Mouse (Mus musculus): ENCODE data around the gene Lacc1. TPM values are rescaled to one million over a fixed set of nuclear protein-coding genes. Genes with fewer than 3 reads are reported as not detected.

The Lacc1 gene
- 8.5 and 9.0 TPM in 2 replicates for polyA plus RNA-seq (2015; fragmentation: Nextera tagmentation; extraction: Ambion mirVana)

- Histone ChIP-seq H3K4me1 (no peaks in the 10 kb centered on the region), H3K4me3 (replicated peaks) (peak within 1 kb of the TSS; percentile 68), H3K9me3 (no peaks in the 10 kb centered on the region), H3K4me2 (peak within 1 kb of the TSS; percentile 83), H3K27ac (peak within 1 kb of the TSS; percentile 69; the same call in 1 of the 2 replicates), H3K36me3 (no peaks in the 10 kb centered on the region), H3K27me3 (replicated peaks) (no peaks in the 10 kb centered on the region), H3K9ac (peak within 1 kb of the TSS; percentile 77)
- peak; percentile 70; the same call in 1 of the 2 replicates for ATAC-seq (ENCODE audit: insufficient read depth, low FRiP score, low read depth)
- WGBS = 1% methylated on average over 83 of the region's 86 CpGs
Measured at GRCm38 (mm10) chr14:77036226-77037046, at the start of gene Lacc1, which contains the start of gene Ccdc122. Gene Lacc1 (minus strand): TSS chr14:77036904. Gene Ccdc122 (plus strand): TSS chr14:77036772.

GRCm38 (mm10) chr14:77081248-77081647 is 44.5 kb upstream of the Lacc1 start:
- Histone ChIP-seq H3K36me3 (no peaks in the 10 kb centered on the region), H3K4me3 (replicated peaks) (no peak overlapping the region), H3K4me2 (no peak overlapping the region), H3K9ac (no peak overlapping the region), H3K27me3 (replicated peaks) (no peaks in the 10 kb centered on the region), H3K9me3 (no peaks in the 10 kb centered on the region), H3K27ac (no peak overlapping the region), H3K4me1 (no peaks in the 10 kb centered on the region)
- 89% methylated on average over 5 of the region's 5 CpGs for WGBS
- ATAC-seq (ENCODE audit: insufficient read depth, low FRiP score, low read depth) = no peak

- no peak for ATAC-seq (ENCODE audit: insufficient read depth, low FRiP score, low read depth)
- Histone ChIP-seq H3K27me3 (replicated peaks) (no peaks in the 10 kb centered on the region), H3K4me2 (no peak overlapping the region), H3K9me3 (no peaks in the 10 kb centered on the region), H3K4me3 (replicated peaks) (no peak overlapping the region), H3K9ac (no peak overlapping the region), H3K27ac (no peak overlapping the region), H3K36me3 (no peaks in the 10 kb centered on the region), H3K4me1 (no peaks in the 10 kb centered on the region)
- 93% methylated on average over 1 of the region's 1 CpGs for WGBS
Measured at GRCm38 (mm10) chr14:77069361-77069760, 32.7 kb upstream of the Lacc1 start.

GRCm38 (mm10) chr14:77053288-77053687 is 16.6 kb upstream of the Lacc1 start:
- Histone ChIP-seq H3K9me3 (no peaks in the 10 kb centered on the region), H3K27ac (no peak overlapping the region), H3K4me3 (replicated peaks) (no peak overlapping the region), H3K9ac (no peak overlapping the region), H3K4me2 (no peak overlapping the region), H3K27me3 (replicated peaks) (no peaks in the 10 kb centered on the region), H3K4me1 (no peaks in the 10 kb centered on the region), H3K36me3 (no peaks in the 10 kb centered on the region)
- ATAC-seq (ENCODE audit: insufficient read depth, low FRiP score, low read depth) = no peak

- H3K4me1 ChIP-seq = no peaks in the 10 kb centered on the region
- H3K9me3 ChIP-seq = no peaks in the 10 kb centered on the region
- 0 out of 2 replicates have a peak overlapping the region, but pooled peaks have one; percentile 69 for H3K27ac ChIP-seq
- ATAC-seq (ENCODE audit: insufficient read depth, low FRiP score, low read depth) = no peak
- no peak overlapping the region for H3K9ac ChIP-seq
- H3K27me3 ChIP-seq (replicated peaks) = no peaks in the 10 kb centered on the region
- H3K4me2 ChIP-seq = no peak overlapping the region
- no peak overlapping the region for H3K4me3 ChIP-seq (replicated peaks)
- H3K36me3 ChIP-seq = no peaks in the 10 kb centered on the region
- 69% methylated on average over 8 of the region's 8 CpGs for WGBS
Measured at GRCm38 (mm10) chr14:77037832-77038425, 1.2 kb upstream of the Lacc1 start.

GRCm38 (mm10) chr14:77037330-77037729 is 626 bp upstream of the Lacc1 start:
- no peaks in the 10 kb centered on the region for H3K27me3 ChIP-seq (replicated peaks)
- no peaks in the 10 kb centered on the region for H3K4me1 ChIP-seq
- H3K9ac ChIP-seq = no peak overlapping the region
- ATAC-seq (ENCODE audit: insufficient read depth, low FRiP score, low read depth) = no peak
- H3K9me3 ChIP-seq = no peaks in the 10 kb centered on the region
- 78% methylated on average over 5 of the region's 5 CpGs for WGBS
- peak overlapping the region; percentile 69; the same call in 1 of the 2 replicates for H3K27ac ChIP-seq
- H3K4me3 ChIP-seq (replicated peaks) = no peak overlapping the region
- peak overlapping the region; percentile 83 for H3K4me2 ChIP-seq
- no peaks in the 10 kb centered on the region for H3K36me3 ChIP-seq

GRCm38 (mm10) chr14:77034970-77035369 is 1.7 kb downstream of the Lacc1 start:
- ATAC-seq (ENCODE audit: insufficient read depth, low FRiP score, low read depth) = no peak
- 81% methylated on average over 8 of the region's 8 CpGs for WGBS
- Histone ChIP-seq H3K9me3 (no peaks in the 10 kb centered on the region), H3K4me2 (no peak overlapping the region), H3K27ac (no peak overlapping the region), H3K27me3 (replicated peaks) (no peaks in the 10 kb centered on the region), H3K4me3 (replicated peaks) (no peak overlapping the region), H3K36me3 (no peaks in the 10 kb centered on the region), H3K4me1 (no peaks in the 10 kb centered on the region), H3K9ac (no peak overlapping the region)

GRCm38 (mm10) chr14:77034175-77034915 is 2.4 kb downstream of the Lacc1 start:
- Histone ChIP-seq H3K9me3 (no peaks in the 10 kb centered on the region), H3K4me2 (no peak overlapping the region), H3K9ac (no peak overlapping the region), H3K27me3 (replicated peaks) (no peaks in the 10 kb centered on the region), H3K4me1 (no peaks in the 10 kb centered on the region), H3K4me3 (replicated peaks) (no peak overlapping the region), H3K36me3 (no peaks in the 10 kb centered on the region), H3K27ac (no peak overlapping the region)
- 64% methylated on average over 7 of the region's 7 CpGs for WGBS
- no peak for ATAC-seq (ENCODE audit: insufficient read depth, low FRiP score, low read depth)

GRCm38 (mm10) chr14:77033391-77033790 is 3.3 kb downstream of the Lacc1 start:
- no peaks in the 10 kb centered on the region for H3K27me3 ChIP-seq (replicated peaks)
- H3K27ac ChIP-seq = no peak overlapping the region
- H3K4me2 ChIP-seq = no peak overlapping the region
- no peaks in the 10 kb centered on the region for H3K36me3 ChIP-seq
- H3K9ac ChIP-seq = no peak overlapping the region
- no peak overlapping the region for H3K4me3 ChIP-seq (replicated peaks)
- H3K9me3 ChIP-seq = no peaks in the 10 kb centered on the region
- no peak for ATAC-seq (ENCODE audit: insufficient read depth, low FRiP score, low read depth)
- WGBS = 89% methylated on average over 3 of the region's 3 CpGs
- H3K4me1 ChIP-seq = no peaks in the 10 kb centered on the region

GRCm38 (mm10) chr14:77032433-77032832 is 4.3 kb downstream of the Lacc1 start:
- no peaks in the 10 kb centered on the region for H3K27me3 ChIP-seq (replicated peaks)
- no peak for ATAC-seq (ENCODE audit: insufficient read depth, low FRiP score, low read depth)
- no peak overlapping the region for H3K9ac ChIP-seq
- WGBS = 56% methylated on average over 5 of the region's 5 CpGs
- H3K4me1 ChIP-seq = no peaks in the 10 kb centered on the region
- no peak overlapping the region for H3K4me3 ChIP-seq (replicated peaks)
- H3K36me3 ChIP-seq = no peaks in the 10 kb centered on the region
- H3K27ac ChIP-seq = no peak overlapping the region
- no peak overlapping the region for H3K4me2 ChIP-seq
- no peaks in the 10 kb centered on the region for H3K9me3 ChIP-seq

- Histone ChIP-seq H3K9ac (no peak overlapping the region), H3K4me1 (no peaks in the 10 kb centered on the region), H3K27me3 (replicated peaks) (no peaks in the 10 kb centered on the region), H3K36me3 (no peaks in the 10 kb centered on the region), H3K4me2 (no peak overlapping the region), H3K27ac (no peak overlapping the region), H3K4me3 (replicated peaks) (no peak overlapping the region), H3K9me3 (0 out of 2 replicates have a peak, but pooled peaks cover 3% of the 10 kb centered on the region)
- no peak for ATAC-seq (ENCODE audit: insufficient read depth, low FRiP score, low read depth)
- WGBS = 84% methylated on average over 5 of the region's 5 CpGs
Measured at GRCm38 (mm10) chr14:77030808-77031207, 5.9 kb downstream of the Lacc1 start.
